Mouse (Mus musculus): ENCODE results near the gene Tnfsf10.

GRCm38 (mm10) chr3:27311475-27311874, 5.4 kb upstream of the Tnfsf10 start:
- TF ChIP-seq EP300 (IDR thresholded peaks at IDR 0.05; ENCODE audit: low read depth) (no peak), CTCF (IDR thresholded peaks at IDR 0.05; ENCODE audit: low read depth) (no peak)

Measured in liver, embryonic 14.5 days (tissue).